Mouse (Mus musculus) left cerebral cortex, adult 8-10 months (tissue): ENCODE measurements around the gene Fyttd1. TPM values are rescaled to one million over a fixed set of nuclear protein-coding genes. Genes with fewer than 3 reads are reported as not detected.
"Not testable (repeated sequence)": the region's sequence is repeated elsewhere in the genome, so short reads cannot be mapped to it uniquely, and the experiment has no call there.

ENCODE experiments used
- DNase-seq, 2 experiments: peaks; one replicate each; pipeline ENCODE4 v3.0.0; 2022; ENCODE audit warnings: low spot score in 2 of 2
- total RNA-seq, 4 experiments: library from RNA; stranded (reverse); gene quantifications; 2 replicates each; pipeline ENCODE4 v1.2.4; 2022

Fyttd1 gene
- total RNA-seq, 4 experiments from 2014 or later = 94.8 to 117 (median 99.8) TPM

DNA sequence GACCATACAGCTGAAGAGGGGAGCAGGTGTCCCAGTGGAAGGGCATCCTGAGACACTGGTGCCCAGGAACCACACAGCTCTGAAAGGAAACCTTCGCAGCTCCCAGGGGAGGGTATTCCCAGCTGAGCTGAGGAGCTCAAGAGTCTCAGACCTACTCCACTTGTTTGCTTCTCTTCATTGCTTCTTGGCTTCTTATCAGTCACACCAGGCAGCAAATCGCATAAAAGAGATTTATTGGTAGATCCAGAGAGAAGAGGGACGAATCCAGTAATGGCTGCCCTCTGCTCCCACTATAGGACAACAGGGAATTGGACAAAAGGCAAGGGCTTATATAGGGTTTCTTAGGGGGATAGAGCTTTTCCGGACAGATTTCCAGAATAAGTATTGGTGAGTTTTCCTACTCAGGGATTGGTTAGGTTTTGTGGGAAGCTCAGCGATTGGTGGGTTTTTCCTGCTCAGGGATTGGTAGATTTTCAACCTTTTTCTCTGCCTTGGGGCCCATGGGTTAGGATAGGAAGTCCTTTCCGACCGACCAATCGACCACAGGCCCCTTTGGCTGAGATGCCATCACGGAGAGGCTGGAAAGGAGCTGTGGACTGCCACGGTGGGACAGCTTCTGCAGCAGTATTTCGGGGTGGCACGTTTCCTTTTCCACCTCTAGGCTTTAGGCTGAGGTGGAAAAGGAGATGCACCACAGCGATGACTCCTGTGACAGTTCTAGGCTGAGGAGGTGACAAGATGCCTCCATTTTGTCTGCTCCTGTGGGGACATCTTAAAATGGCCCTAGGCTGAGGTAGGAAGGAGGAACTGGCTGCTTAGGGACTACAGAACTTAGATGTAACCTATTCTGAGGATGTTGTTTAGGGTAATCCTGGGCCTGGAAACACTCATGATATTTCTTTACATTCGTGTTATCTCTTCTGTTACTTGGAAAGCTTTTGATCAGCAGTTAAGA is 1.9 kb downstream of the Fyttd1 start:
- DNase-seq = no peak

DNA sequence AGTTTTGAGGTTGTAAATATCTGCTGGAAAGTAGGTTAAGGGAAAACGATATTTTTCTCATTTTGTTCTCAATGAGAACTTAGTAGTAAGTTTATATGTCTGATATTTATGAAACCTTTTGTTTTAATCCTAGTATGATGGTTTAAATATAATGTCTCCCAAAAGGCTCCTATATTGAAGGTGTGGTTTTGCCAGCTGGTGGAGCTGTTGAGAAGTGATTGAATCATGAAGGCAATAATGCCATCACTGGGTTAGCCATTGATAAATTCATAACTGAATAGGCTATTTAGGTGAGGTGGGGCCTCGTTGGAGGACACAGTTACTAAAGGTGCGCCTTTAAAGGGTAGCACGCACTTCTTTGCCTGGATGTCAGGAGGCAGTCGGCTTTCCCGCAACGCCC is 4.2 kb downstream of the Fyttd1 start:
- no peak for DNase-seq

DNA sequence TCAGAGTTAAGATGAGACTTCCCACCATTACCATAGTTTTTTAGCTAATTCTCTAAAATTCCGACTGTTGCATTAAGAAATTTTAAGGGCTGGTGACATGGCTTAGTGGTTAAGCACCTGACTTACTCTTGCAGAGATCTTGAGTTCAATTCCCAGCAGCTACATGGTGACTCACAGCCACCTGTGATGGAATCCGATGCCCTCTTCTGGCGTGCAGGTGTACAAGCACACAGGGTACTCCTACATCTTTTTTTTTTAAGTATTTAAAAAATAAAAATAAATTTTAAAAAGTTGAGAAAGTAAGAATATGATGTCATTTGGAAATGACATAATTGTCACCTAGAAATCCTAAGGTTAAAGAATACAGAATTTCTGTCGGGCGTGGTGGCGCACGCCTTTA is 10.7 kb downstream of the Fyttd1 start:
- DNase-seq = no peak

DNA sequence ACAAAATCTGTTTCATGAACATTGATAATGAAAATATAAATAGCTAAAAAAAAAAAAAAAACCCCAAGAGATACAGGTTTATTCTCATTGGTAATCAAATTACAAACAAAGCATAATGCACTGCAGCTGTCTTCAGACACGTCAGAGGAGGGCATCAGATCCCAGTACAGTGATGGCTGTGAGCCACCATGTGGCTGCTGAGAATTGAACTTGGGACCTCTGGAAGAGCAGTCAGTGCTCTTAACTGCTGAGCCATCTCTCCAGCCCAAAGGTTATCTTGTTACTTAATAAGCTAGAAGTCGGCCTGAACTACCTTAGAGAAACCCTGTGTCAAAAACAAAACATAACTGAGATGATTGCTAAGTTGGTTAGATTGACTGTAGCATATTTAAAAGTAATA is 12.6 kb downstream of the Fyttd1 start:
- no peak for DNase-seq

DNA sequence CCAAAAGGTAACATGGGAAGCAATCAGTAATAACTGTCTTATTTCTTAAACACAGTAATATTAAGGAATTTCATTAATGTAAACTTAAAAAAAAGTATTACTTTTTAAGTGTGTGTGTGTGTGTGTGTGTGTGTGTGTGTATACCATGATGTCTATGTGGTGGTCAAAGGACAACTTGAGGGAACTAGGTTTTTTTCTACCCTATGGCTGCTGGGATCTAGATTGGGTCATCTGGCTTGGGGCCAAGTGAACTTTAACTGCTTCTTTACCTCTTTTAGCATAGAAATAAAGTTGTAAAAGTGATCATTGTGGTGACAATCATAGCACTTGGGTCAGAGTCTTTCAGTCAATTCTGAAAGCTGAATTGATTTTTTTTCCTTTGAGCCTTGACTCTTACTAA is 18.8 kb downstream of the Fyttd1 start:
- DNase-seq = no peak

DNA sequence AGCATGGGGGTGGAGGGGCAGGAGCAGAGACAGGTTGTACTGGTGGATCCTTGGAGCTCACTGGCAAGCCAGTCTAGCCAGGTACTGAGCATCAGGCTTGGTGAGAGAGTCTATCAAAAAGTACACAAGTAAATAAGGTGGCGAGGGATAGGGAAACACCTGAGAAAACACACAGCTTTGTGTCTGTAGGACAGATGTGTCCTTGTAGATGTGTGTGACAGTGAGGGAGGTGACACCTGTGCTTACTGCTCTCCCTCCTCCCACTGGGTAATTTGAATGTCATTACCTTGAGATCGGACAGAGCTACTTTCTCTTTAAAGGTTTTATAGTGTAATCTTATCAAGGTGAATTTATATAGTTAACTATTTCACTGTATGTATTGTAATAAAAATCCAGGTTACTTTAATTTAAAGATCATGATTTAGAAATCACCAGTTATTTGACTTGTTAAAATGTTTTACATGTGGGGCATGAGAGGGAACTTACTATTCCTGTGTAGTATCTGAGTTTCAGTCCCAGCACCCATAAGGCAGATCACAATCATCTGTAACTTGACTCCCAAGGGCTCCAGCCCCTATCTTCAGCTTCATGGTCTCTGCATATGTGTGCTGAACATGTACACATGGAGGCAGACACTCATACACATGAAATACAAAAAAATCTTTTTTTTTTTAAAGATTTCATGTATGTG is 24.2 kb downstream of the Fyttd1 start:
- DNase-seq = no peak

DNA sequence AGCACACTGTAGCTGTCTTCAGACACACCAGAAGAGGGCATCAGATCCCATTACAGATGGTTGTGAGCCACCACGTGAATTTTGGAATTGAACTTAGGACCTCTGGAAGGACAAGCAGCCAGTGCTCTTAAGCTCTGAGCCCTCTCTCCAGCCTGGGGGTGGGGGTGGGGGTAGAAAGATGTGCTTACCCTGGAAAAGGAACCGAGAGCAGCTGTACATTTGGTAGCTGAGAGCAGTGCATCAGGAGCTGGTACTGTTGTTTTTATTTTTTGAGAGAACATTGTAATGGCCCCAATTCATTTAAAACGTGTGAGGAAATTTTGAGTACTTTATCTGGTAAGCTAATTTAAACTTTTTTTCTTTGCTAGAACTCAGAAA is 24.7 kb downstream of the Fyttd1 start:
- no peak for DNase-seq

DNA sequence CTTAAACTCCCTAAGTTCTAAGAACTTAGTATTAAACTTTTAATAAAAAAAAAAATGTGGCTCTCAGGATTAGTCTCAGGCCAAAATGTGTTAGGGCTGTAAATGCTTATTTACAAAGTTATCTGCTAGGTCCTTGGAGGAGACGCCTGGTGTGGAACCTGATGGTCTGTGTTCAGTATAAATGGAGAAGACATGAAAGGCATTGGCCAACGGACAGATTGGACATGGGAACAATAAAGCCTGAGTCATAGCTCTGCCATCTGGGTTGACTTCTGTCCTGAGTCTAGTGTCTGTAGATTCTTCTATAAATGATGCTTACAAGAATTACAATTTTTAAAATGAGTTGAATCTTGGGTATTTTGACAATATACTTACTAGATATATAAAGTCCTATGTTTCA is 28.9 kb downstream of the Fyttd1 start:
- DNase-seq = no peak

DNA sequence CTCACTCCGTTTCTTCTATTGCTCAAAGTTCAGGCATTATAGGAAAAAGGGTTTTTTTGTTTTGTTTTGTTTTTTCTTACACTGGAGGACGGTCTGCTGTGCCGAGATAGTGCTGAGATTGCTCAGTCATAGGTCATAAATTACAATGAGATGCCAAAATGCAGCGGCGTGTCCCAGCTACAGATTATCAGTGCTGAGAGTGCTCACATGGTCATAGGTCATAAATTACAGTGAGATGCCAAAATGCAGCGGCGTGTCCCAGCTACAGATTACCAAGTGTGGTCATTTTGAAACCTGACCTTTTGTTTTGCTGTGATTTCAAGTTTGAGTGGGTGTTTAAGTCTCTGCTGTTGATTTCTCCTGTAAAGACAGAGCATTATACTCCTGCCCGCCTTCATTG is 29.4 kb downstream of the Fyttd1 start:
- no peak for DNase-seq

DNA sequence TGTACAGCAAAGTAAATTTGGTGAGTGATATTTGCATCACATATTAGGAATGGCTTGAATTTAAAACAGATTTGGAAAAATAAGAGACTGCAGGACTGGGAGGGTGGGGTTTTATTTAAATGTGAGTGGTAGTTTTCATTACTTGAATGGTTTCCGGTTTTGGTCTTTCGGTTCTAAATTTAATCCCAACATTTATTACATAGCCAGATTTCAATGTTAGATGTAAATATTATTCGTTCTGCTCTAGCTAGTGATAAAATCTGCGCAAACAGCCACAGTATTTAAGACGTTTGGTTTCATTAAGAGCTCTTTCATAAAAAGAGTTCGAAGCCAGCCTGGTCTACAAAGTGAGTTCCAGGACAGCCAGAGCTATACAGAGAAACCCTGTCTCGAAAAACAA is 35.9 kb downstream of the Fyttd1 start:
- no peak for DNase-seq

DNA sequence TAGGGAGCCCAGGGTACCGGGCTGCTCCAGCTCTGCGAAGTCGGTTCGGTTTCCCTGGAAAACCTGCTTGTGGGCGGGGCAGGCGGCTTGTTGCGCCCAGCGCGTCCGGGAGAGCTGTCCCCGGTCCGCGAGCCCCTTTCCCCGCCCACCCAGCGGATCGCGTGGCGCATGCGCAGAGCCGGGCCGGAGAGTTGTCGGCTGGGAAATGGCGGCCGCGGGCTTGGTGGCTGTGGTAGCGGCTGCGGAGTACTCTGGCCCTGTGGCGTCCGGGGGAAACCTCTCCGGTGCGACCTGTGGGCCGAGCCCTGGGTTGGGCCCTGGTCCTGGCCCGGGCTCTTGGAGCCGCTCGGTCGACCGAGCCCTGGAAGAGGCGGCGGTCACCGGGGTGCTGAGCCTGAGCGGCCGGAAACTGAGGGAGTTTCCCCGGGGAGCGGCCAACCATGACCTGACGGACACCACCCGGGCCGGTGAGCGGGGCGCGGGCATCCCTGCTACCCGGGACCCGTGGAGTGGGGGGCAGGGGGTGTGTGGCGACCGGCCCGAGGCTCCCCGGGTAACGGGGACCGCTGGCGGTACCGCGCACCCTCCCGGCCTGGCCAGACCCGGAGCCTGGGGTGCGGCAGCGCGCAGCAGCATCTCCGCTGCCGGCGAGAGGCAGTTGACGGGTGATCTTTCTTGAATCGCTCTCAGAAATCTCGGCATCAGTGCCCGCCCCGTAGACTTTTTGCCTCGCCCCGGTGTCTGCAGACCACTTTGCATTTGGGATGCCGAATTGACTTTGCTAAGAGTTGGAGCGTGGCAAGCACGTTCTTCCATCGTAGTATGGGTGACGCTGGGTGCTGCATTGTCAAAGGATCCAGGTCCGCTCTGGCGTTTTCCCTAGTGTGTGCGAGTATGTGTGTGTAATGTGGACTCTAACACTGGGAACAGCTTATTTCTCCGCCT is 36.9 kb downstream of the Fyttd1 start, which contains the start of gene Lrch3:
Gene Lrch3 (plus strand): TSS at position 164 of the 945 bp plus-strand sequence.
- peak; percentile 80 to 84 for DNase-seq

DNA sequence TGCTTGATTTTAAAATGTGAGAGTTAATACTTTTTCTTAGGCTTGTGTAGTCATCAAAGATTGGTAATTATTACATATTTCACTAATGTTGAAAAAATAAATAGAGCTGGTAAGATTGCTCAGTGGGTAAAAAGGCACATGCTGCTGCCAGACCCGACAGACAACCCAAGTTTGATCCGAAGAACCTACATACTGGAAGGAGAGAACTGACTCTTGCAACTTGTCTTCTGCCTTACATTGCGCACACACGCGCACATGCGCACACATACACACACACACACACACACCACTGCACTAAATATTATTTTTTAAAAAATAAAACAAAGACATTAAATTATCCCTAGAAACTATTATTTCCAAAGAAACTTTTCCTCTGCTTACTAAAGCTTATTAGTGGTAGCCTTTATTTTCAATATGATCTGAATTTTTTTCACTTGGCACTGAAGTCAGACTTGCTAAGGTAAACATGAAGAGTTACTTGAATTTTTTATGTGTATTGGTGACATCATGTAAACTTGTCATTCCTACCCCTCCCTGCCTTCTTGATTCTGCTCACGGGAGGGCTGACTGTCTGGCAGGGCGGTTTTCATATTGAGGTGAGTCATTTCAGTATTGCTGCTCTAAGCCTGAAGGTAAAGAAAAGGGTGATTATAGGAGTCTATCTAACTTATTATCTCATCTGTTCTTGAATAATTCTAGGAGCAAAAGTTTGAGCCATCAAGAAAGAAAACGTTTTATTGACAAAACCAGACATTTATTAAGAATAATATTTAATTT is 38.2 kb downstream of the Fyttd1 start:
- DNase-seq = no peak

DNA sequence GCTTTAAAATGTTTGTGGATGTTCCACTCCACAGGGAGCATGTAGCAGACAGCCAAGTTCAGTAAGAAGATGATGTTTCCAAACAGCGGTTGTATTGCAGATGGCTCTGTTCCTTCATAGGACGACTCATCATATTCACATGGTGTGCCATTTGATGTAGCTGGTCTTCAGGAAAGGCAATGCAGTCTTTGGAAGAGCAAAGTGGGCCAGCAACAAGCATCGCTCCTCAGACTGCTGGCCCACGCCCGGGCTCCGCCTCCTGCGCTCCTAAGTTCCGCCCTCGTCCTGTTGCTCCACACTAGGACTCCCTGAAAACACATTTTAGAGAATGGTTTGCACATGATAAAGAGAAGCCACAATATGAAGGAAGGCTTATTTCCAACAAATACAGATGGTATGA is 49.3 kb downstream of the Fyttd1 start:
- not testable (repeated sequence) for DNase-seq

DNA sequence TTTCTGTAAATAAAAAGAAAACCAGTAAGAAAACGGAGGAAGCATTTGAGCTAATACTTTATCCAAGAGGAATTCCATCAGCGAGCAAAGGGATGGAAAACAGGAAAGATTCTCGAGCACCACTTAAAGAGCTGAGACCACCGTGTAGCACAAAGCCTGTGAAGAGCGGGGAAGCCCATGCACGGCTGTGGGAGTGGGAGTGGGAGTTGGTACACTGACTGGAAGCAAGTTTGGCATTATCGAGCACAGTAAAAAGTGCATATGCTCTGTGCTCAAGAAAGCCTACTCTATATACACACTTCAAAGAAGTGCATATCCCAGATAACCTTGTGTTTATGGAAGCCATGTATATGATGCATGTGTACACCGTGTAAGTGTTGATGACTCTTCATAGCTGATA is 49.7 kb downstream of the Fyttd1 start:
- DNase-seq = no peak

DNA sequence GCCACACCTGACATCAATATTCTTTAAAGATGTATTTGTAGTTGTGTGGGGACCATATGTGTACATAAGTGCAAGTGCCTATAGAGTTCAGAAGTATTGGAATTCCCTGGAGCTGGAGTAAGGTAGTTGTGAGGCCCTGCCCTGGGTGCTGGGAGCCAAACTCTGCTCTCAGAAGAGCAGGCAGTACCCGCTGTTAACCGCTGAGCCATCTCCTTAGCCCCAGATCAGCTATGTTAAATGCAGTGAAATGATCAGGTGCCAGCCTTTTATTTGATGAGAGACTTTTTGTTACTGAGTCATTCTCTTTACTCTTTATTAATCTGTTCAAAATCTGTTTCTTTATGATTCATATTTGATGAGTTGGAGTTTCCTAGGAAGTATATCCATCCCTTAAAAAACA is 52.6 kb downstream of the Fyttd1 start:
- DNase-seq = no peak

DNA sequence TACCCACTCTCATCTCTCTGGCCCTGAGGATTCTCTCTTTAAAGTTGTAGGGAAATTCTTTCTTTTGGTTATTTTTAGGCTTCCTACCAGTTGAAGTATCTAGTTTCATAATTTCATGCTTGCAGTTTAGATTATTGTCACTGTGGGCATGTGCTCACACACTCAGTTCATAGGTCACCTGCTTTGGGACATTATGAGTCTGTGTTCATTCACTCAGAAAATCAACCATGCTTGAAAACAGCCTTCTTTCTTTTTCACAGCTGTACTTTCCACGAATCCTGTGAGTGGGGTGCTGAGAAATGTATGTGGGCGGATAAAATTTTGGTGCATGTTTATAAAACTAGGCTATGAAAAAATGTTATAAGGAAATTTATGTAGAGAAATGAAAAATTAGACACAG is 57.2 kb downstream of the Fyttd1 start:
- no peak for DNase-seq

DNA sequence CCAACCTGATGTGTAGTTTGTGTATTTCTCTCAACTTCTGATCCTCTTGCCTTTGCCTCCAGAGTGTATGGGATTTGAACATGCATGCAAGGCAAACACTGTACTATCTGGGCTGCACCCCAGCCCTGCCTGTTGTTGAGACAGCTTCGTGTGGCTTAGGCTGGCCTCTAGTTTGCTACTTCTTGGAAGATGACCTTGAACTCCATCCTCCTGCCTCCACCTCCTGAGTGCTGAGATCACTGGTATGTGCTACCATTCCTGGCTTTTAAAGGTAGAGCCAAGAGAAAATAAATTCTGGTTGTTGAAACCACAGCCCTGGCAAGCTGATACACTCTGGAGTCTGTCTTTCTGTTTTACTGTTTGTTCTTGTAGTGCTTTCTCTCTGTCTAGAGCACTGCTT is 57.8 kb downstream of the Fyttd1 start:
- DNase-seq = no peak

DNA sequence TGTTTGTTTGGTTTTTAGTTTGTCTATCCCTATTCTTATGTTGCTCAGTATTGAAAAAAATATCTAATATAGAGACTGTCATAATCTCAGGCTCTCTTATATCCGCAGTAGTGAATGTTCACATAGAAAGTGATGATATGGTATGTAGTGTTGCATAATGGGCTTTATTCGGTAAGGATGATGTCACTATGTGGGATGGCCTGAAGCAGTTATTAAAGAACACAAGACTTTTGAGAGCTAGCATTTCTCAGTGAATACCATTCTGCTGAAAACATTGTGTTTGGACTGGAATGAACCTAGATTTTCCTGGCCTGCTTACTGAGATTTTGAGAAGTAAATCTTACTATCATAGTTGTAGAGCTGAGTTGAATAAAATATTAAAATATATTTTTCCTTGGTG is 60.1 kb downstream of the Fyttd1 start:
- no peak for DNase-seq

DNA sequence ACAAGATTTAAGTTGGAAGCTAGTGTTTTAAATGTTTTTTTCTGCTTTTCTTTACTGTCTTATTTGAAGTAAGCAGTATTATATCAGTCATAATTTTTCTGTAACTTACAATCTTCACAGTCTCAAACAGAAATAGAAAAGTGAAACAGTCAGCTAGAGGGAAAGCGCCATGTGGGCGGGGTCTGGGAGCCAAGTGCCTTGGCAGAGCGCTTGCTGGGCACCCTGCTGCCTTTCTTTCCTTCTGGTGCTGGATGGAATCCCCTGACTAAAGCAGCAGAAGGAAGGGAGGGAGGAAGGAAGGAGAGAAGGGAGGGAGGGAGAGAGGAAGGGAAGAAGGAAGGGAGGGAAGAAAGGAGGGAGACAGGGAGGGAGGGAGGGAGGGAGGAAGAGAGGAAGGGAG is 62.0 kb downstream of the Fyttd1 start:
- DNase-seq = peak in 1 of 2 experiments; percentile 67

DNA sequence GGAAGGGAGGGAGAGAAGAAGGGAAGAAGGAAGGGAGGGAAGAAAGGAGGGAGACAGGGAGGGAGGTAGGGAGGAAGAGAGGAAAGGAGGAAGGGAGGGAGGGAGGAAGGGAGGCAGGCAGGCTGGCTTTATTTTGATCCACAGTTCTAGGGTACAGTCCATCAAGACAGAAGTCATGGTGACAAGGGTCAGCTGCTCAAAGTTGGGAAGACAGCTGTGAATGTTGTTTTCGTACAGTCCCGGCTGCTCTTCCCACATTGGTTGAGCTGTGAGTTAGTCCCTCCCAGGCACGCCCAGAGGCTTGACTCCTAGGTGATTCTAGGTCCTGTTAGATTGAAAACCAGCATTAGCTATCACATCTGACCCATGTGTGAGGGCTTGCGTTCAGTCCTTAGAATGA is 62.4 kb downstream of the Fyttd1 start:
- DNase-seq = not testable (repeated sequence)

DNA sequence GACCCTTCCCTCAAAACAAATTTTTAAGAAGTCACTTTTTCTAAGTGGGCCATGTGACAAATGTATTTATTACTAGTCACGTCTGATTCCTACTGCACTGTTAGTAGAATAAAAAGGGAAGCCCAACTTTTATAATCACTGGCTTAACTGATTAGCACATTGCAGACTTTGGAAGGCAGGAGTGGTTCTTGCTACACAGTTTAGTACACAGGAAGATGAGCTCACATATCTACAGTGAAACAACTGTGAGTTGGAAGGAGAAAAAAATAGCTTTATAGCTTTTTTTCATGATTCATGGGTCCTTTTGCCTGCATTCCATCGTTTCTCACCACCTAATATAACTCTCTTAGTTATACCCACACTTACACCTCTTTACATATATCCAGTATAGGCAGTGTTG is 63.9 kb downstream of the Fyttd1 start:
- DNase-seq = not testable (repeated sequence)
